Comparison of ENCODE assay signal across 16 mouse cellular contexts in genomic region chr11:94344470-94344869, GRCm38 (mm10). TPM values are rescaled to one million over a fixed set of nuclear protein-coding genes. Genes with fewer than 3 reads are reported as not detected.
A peak's percentile ranks its signal among the peaks of the same experiment; 100 is the strongest.
DNase-seq lines count a peak whose midpoint lies in the region; ATAC-seq and TF ChIP-seq lines count a peak whose summit lies in the region.
"Had no signal": no experiment of that assay in that cellular context is flagged by ENCODE, and none has a peak within 500 bp of the region (broad histone marks: within the 10 kb centered on the region; RNA-seq: fewer than 3 reads in every experiment).

No protein-coding gene starts in this region.

- 52% methylated on average over 1 of the region's 1 CpGs for WGBS in neural tube, embryonic 13.5 days
- WGBS in neural tube, embryonic 15.5 days = 76% methylated on average over 1 of the region's 1 CpGs
- WGBS in forebrain, embryonic 14.5 days = 56% methylated on average over 1 of the region's 1 CpGs
- 0% methylated on average over 1 of the region's 1 CpGs for WGBS in limb, embryonic 12.5 days
- 60% methylated on average over 1 of the region's 1 CpGs for WGBS in midbrain, embryonic 15.5 days
- WGBS in cerebellum, adult 2 months = 86% methylated on average over 1 of the region's 1 CpGs

- DNase-seq in forebrain, embryonic 14.5 days (ENCODE audit: low spot score) = no peak
- DNase-seq in ovary, postnatal 36 days (ENCODE audit: low spot score) = no peak
- no peak for DNase-seq in cerebellum, adult 2 months
- DNase-seq: adrenal gland, postnatal 10 days; cerebellum, adult 9-10 months; liver; lung, adult 2 months; right cerebral cortex, adult 18-20 months had no signal

- H3K4me3 ChIP-seq in neural tube, embryonic 13.5 days = no peak overlapping the region
- no peak overlapping the region for H3K4me3 ChIP-seq in neural tube, embryonic 15.5 days (replicated peaks)
- H3K4me3 ChIP-seq in forebrain, embryonic 14.5 days (ENCODE audit: low read depth, low read length) = no peak overlapping the region
- no peak overlapping the region for H3K4me3 ChIP-seq in limb, embryonic 12.5 days (replicated peaks)
- no peak overlapping the region for H3K4me3 ChIP-seq in midbrain, embryonic 15.5 days
- H3K4me3 ChIP-seq in cerebellum, adult 2 months (replicated peaks; ENCODE audit: insufficient read depth, low read depth, low read length) = no peak overlapping the region
- H3K4me3 ChIP-seq: heart, embryonic 13.5 days; stomach, embryonic 15.5 days had no signal

- peaks cover 45% of the 10 kb centered on the region for H3K4me1 ChIP-seq in neural tube, embryonic 13.5 days (replicated peaks)
- H3K4me1 ChIP-seq in neural tube, embryonic 15.5 days = peaks cover 27% of the 10 kb centered on the region
- H3K4me1 ChIP-seq in forebrain, embryonic 14.5 days (ENCODE audit: control insufficient read depth, insufficient read depth, low read length) = peaks cover 9% of the 10 kb centered on the region; the same call in 1 of the 2 replicates
- peaks cover 56% of the 10 kb centered on the region for H3K4me1 ChIP-seq in limb, embryonic 12.5 days (replicated peaks)
- peaks cover 31% of the 10 kb centered on the region for H3K4me1 ChIP-seq in midbrain, embryonic 15.5 days
- peaks cover 24% of the 10 kb centered on the region for H3K4me1 ChIP-seq in cerebellum, adult 2 months (ENCODE audit: control insufficient read depth, insufficient read depth, low read length)

- no peak for ATAC-seq in neural tube, embryonic 13.5 days (ENCODE audit: low read depth)
- ATAC-seq in neural tube, embryonic 15.5 days (ENCODE audit: low FRiP score) = no peak
- ATAC-seq in forebrain, embryonic 14.5 days = no peak
- ATAC-seq in limb, embryonic 12.5 days (ENCODE audit: insufficient number of reproducible peaks, insufficient read depth, low FRiP score, low TSS enrichment, low read depth) = peak; percentile 57
- no peak for ATAC-seq in midbrain, embryonic 15.5 days (replicated peaks)

- no peak for TF ChIP-seq POLR2A in cerebellum, adult 2 months (IDR thresholded peaks at IDR 0.05; ENCODE audit: borderline replicate concordance, insufficient read depth, low read length)

- no peak overlapping the region for H3K4me2 ChIP-seq in neural tube, embryonic 13.5 days
- H3K4me2 ChIP-seq in neural tube, embryonic 15.5 days = no peak overlapping the region
- no peak overlapping the region for H3K4me2 ChIP-seq in forebrain, embryonic 14.5 days (ENCODE audit: low read length)
- 0 out of 2 replicates have a peak overlapping the region, but pooled peaks have one; percentile 3 for H3K4me2 ChIP-seq in limb, embryonic 12.5 days
- no peak overlapping the region for H3K4me2 ChIP-seq in midbrain, embryonic 15.5 days
- H3K4me2 ChIP-seq: heart, embryonic 13.5 days; stomach, embryonic 15.5 days had no signal

- 0 out of 2 replicates have a peak overlapping the region, but pooled peaks have one; percentile 1 for H3K27ac ChIP-seq in neural tube, embryonic 13.5 days (replicated peaks)
- no peak overlapping the region for H3K27ac ChIP-seq in neural tube, embryonic 15.5 days (replicated peaks)
- H3K27ac ChIP-seq in forebrain, embryonic 14.5 days (ENCODE audit: low read depth, low read length) = peak overlapping the region; percentile 41; the same call in 1 of the 2 replicates
- peak overlapping the region; percentile 85 for H3K27ac ChIP-seq in limb, embryonic 12.5 days
- peak overlapping the region; percentile 48 for H3K27ac ChIP-seq in midbrain, embryonic 15.5 days
- no peak overlapping the region for H3K27ac ChIP-seq in cerebellum, adult 2 months (ENCODE audit: insufficient read depth, low read length)
- H3K27ac ChIP-seq: heart, embryonic 13.5 days; macrophage; stomach, embryonic 15.5 days had no signal

- no peak overlapping the region for H3K9ac ChIP-seq in neural tube, embryonic 13.5 days
- H3K9ac ChIP-seq in neural tube, embryonic 15.5 days (replicated peaks) = no peak overlapping the region
- H3K9ac ChIP-seq in forebrain, embryonic 14.5 days (ENCODE audit: low read length) = no peak overlapping the region
- 0 out of 2 replicates have a peak overlapping the region, but pooled peaks have one; percentile 24 for H3K9ac ChIP-seq in limb, embryonic 12.5 days (replicated peaks)
- H3K9ac ChIP-seq in midbrain, embryonic 15.5 days = no peak overlapping the region
- H3K9ac ChIP-seq: heart, embryonic 13.5 days; stomach, embryonic 15.5 days had no signal

- H3K27me3 ChIP-seq in neural tube, embryonic 13.5 days = no peaks in the 10 kb centered on the region
- no peaks in the 10 kb centered on the region for H3K27me3 ChIP-seq in neural tube, embryonic 15.5 days (replicated peaks)
- H3K27me3 ChIP-seq in forebrain, embryonic 14.5 days (replicated peaks; ENCODE audit: control insufficient read depth, insufficient read depth, low read length) = no peaks in the 10 kb centered on the region
- H3K27me3 ChIP-seq in limb, embryonic 12.5 days = no peaks in the 10 kb centered on the region
- H3K27me3 ChIP-seq in midbrain, embryonic 15.5 days (replicated peaks) = no peaks in the 10 kb centered on the region
- H3K27me3 ChIP-seq in cerebellum, adult 2 months (ENCODE audit: control insufficient read depth, insufficient read depth, low read length) = no peaks in the 10 kb centered on the region
- H3K27me3 ChIP-seq: heart, embryonic 13.5 days; stomach, embryonic 15.5 days had no signal

- H3K9me3 ChIP-seq in neural tube, embryonic 13.5 days = no peaks in the 10 kb centered on the region
- H3K9me3 ChIP-seq in neural tube, embryonic 15.5 days (replicated peaks) = no peaks in the 10 kb centered on the region
- H3K9me3 ChIP-seq in forebrain, embryonic 14.5 days (replicated peaks; ENCODE audit: control insufficient read depth, low read length) = no peaks in the 10 kb centered on the region
- no peaks in the 10 kb centered on the region for H3K9me3 ChIP-seq in limb, embryonic 12.5 days
- no peaks in the 10 kb centered on the region for H3K9me3 ChIP-seq in midbrain, embryonic 15.5 days
- H3K9me3 ChIP-seq: G1E; heart, embryonic 13.5 days; stomach, embryonic 15.5 days had no signal

- H3K36me3 ChIP-seq in neural tube, embryonic 13.5 days = peaks cover 6% of the 10 kb centered on the region
- H3K36me3 ChIP-seq in neural tube, embryonic 15.5 days = peaks cover 5% of the 10 kb centered on the region
- peaks cover 6% of the 10 kb centered on the region for H3K36me3 ChIP-seq in forebrain, embryonic 14.5 days (ENCODE audit: control insufficient read depth, insufficient read depth, low read length)
- peaks cover 6% of the 10 kb centered on the region for H3K36me3 ChIP-seq in limb, embryonic 12.5 days
- H3K36me3 ChIP-seq in midbrain, embryonic 15.5 days (replicated peaks) = peaks cover under 1% of the 10 kb centered on the region; the same call in 1 of the 2 replicates

- no peak for TF ChIP-seq CTCF in cerebellum, adult 2 months (IDR thresholded peaks at IDR 0.05; ENCODE audit: borderline replicate concordance, insufficient read depth, low read depth, low read length)

RNA-seq across cellular contexts. Expression of gene Ankrd40, which starts 16.7 kb away (rescaled TPM):
- 21.0 and 21.8 TPM in 2 replicates for polyA plus RNA-seq in neural tube, embryonic 13.5 days (2015; fragmentation: Nextera tagmentation; extraction: Ambion mirVana)
- polyA plus RNA-seq in neural tube, embryonic 15.5 days (2015; fragmentation: Nextera tagmentation; extraction: Ambion mirVana) = 12.5 and 17.7 TPM in 2 replicates
- polyA plus RNA-seq in forebrain, embryonic 14.5 days (2014; fragmentation: Nextera tagmentation; extraction: Ambion mirVana) = 10.2 and 10.3 TPM in 2 replicates
- 23.9 and 35.0 TPM in 2 replicates for polyA plus RNA-seq in limb, embryonic 12.5 days (2016; fragmentation: Nextera tagmentation; extraction: Ambion mirVana)
- polyA plus RNA-seq in midbrain, embryonic 15.5 days (2015; fragmentation: Nextera tagmentation; extraction: Ambion mirVana) = 16.7 and 18.4 TPM in 2 replicates
- 226 and 243 TPM in 2 replicates for polyA plus RNA-seq in cerebellum, adult 2 months (2012; rRNA removed)

RNA-seq across cellular contexts. Expression of gene Luc7l3, which starts 22.7 kb away (rescaled TPM):
- polyA plus RNA-seq in neural tube, embryonic 13.5 days (2015; fragmentation: Nextera tagmentation; extraction: Ambion mirVana) = 146 and 151 TPM in 2 replicates
- polyA plus RNA-seq in neural tube, embryonic 15.5 days (2015; fragmentation: Nextera tagmentation; extraction: Ambion mirVana) = 124 and 133 TPM in 2 replicates
- polyA plus RNA-seq in forebrain, embryonic 14.5 days (2014; fragmentation: Nextera tagmentation; extraction: Ambion mirVana) = 89.6 and 104 TPM in 2 replicates
- 143 and 148 TPM in 2 replicates for polyA plus RNA-seq in limb, embryonic 12.5 days (2016; fragmentation: Nextera tagmentation; extraction: Ambion mirVana)
- 129 and 143 TPM in 2 replicates for polyA plus RNA-seq in midbrain, embryonic 15.5 days (2015; fragmentation: Nextera tagmentation; extraction: Ambion mirVana)
- 154 and 156 TPM in 2 replicates for polyA plus RNA-seq in cerebellum, adult 2 months (2012; rRNA removed)

RNA-seq across cellular contexts. Expression of gene Abcc3, which starts 48.3 kb away (rescaled TPM):
- 0.68 and 1.0 TPM in 2 replicates for polyA plus RNA-seq in neural tube, embryonic 13.5 days (2015; fragmentation: Nextera tagmentation; extraction: Ambion mirVana)
- 1.1 and 1.7 TPM in 2 replicates for polyA plus RNA-seq in neural tube, embryonic 15.5 days (2015; fragmentation: Nextera tagmentation; extraction: Ambion mirVana)
- polyA plus RNA-seq in forebrain, embryonic 14.5 days (2014; fragmentation: Nextera tagmentation; extraction: Ambion mirVana) = 0.27 and 1.7 TPM in 2 replicates
- polyA plus RNA-seq in limb, embryonic 12.5 days (2016; fragmentation: Nextera tagmentation; extraction: Ambion mirVana) = 0.63 and 0.84 TPM in 2 replicates
- 0.70 and 1.3 TPM in 2 replicates for polyA plus RNA-seq in midbrain, embryonic 15.5 days (2015; fragmentation: Nextera tagmentation; extraction: Ambion mirVana)
- polyA plus RNA-seq in cerebellum, adult 2 months (2012; rRNA removed) = 0.64 and 0.71 TPM in 2 replicates
- polyA plus RNA-seq: G1E had no signal

Comparison
In these comparisons a context has a peak if more than half of its experiments do, and no peak if none do; other contexts are left out.
1. H3K27ac ChIP-seq: peak in neural tube, embryonic 13.5 days (single experiment), forebrain, embryonic 14.5 days (single experiment), limb, embryonic 12.5 days (single experiment) and midbrain, embryonic 15.5 days (single experiment); none in neural tube, embryonic 15.5 days (single experiment) and cerebellum, adult 2 months (single experiment).